Mouse (Mus musculus): ENCODE measurements around the gene Etv6. TPM values are rescaled to one million over a fixed set of nuclear protein-coding genes. Genes with fewer than 3 reads are reported as not detected.

Gene Etv6
- polyA plus RNA-seq, 1 experiment = 20.9 TPM

GRCm38 (mm10) chr6:134293615-134294508 is 258.4 kb downstream of the Etv6 start:
- TF ChIP-seq CTCF (IDR thresholded peaks at IDR 0.05; ENCODE audit: insufficient read depth, low read length) (no peak), POLR2A (IDR thresholded peaks at IDR 0.05; ENCODE audit: borderline replicate concordance, extremely low read depth, low read depth, low read length) (no peak)
- no peak for DNase-seq
- H3K4me1 ChIP-seq (ENCODE audit: control insufficient read depth, insufficient read depth, low read length) = no peaks in the 10 kb centered on the region
- 50% methylated on average over 9 of the region's 9 CpGs for WGBS
- no peak overlapping the region for H3K4me3 ChIP-seq (replicated peaks; ENCODE audit: extremely low read depth, low read depth, low read length)

- DNase-seq = no peak
- WGBS = 55% methylated on average over 13 of the region's 13 CpGs
- H3K4me1 ChIP-seq (ENCODE audit: control insufficient read depth, insufficient read depth, low read length) = no peaks in the 10 kb centered on the region
Measured at GRCm38 (mm10) chr6:134297884-134298619, 262.6 kb downstream of the Etv6 start.

GRCm38 (mm10) chr6:134301951-134302350 is 266.5 kb downstream of the Etv6 start:
- 88% methylated on average over 1 of the region's 1 CpGs for whole genome bisulfite sequencing

More at GRCm38 (mm10) chr6:134297884-134298619, 262.6 kb downstream of the Etv6 start:
- H3K4me3 ChIP-seq (replicated peaks; ENCODE audit: extremely low read depth, low read depth, low read length) = no peak overlapping the region
- TF ChIP-seq POLR2A (IDR thresholded peaks at IDR 0.05; ENCODE audit: borderline replicate concordance, extremely low read depth, low read depth, low read length) = no peak
- peak; percentile 39; the same call in 1 of the 2 replicates for TF ChIP-seq CTCF (IDR thresholded peaks at IDR 0.05; ENCODE audit: insufficient read depth, low read length)

GRCm38 (mm10) chr6:134311346-134311745 is 275.8 kb downstream of the Etv6 start:
- WGBS = 79% methylated on average over 4 of the region's 4 CpGs
- no peak for DNase-seq
- H3K4me3 ChIP-seq (replicated peaks; ENCODE audit: extremely low read depth, low read depth, low read length) = no peak overlapping the region
- H3K4me1 ChIP-seq (ENCODE audit: control insufficient read depth, insufficient read depth, low read length) = no peaks in the 10 kb centered on the region
- no peak for TF ChIP-seq POLR2A (IDR thresholded peaks at IDR 0.05; ENCODE audit: borderline replicate concordance, extremely low read depth, low read depth, low read length)
- no peak for TF ChIP-seq CTCF (IDR thresholded peaks at IDR 0.05; ENCODE audit: insufficient read depth, low read length)

More at GRCm38 (mm10) chr6:134301951-134302350, 266.5 kb downstream of the Etv6 start:
- no peak for TF ChIP-seq CTCF (IDR thresholded peaks at IDR 0.05; ENCODE audit: insufficient read depth, low read length)
- no peak for TF ChIP-seq POLR2A (IDR thresholded peaks at IDR 0.05; ENCODE audit: borderline replicate concordance, extremely low read depth, low read depth, low read length)
- Histone ChIP-seq H3K4me1 (ENCODE audit: control insufficient read depth, insufficient read depth, low read length) (no peaks in the 10 kb centered on the region), H3K4me3 (replicated peaks; ENCODE audit: extremely low read depth, low read depth, low read length) (no peak overlapping the region)
- DNase-seq = no peak

- Histone ChIP-seq H3K4me3 (replicated peaks; ENCODE audit: extremely low read depth, low read depth, low read length) (no peak overlapping the region), H3K4me1 (ENCODE audit: control insufficient read depth, insufficient read depth, low read length) (no peaks in the 10 kb centered on the region)
- WGBS = 76% methylated on average over 8 of the region's 8 CpGs
- no peak for DNase-seq
- TF ChIP-seq POLR2A (IDR thresholded peaks at IDR 0.05; ENCODE audit: borderline replicate concordance, extremely low read depth, low read depth, low read length) (no peak), CTCF (IDR thresholded peaks at IDR 0.05; ENCODE audit: insufficient read depth, low read length) (no peak)
Measured at GRCm38 (mm10) chr6:134312571-134312970, 277.1 kb downstream of the Etv6 start.

- no peak for DNase-seq
- no peaks in the 10 kb centered on the region for H3K4me1 ChIP-seq (ENCODE audit: control insufficient read depth, insufficient read depth, low read length)
- no peak overlapping the region for H3K4me3 ChIP-seq (replicated peaks; ENCODE audit: extremely low read depth, low read depth, low read length)
- no peak for TF ChIP-seq POLR2A (IDR thresholded peaks at IDR 0.05; ENCODE audit: borderline replicate concordance, extremely low read depth, low read depth, low read length)
- TF ChIP-seq CTCF (IDR thresholded peaks at IDR 0.05; ENCODE audit: insufficient read depth, low read length) = no peak
- 87% methylated on average over 13 of the region's 13 CpGs for WGBS
Measured at GRCm38 (mm10) chr6:134317371-134317770, 281.9 kb downstream of the Etv6 start.

Other genes starting within 250 kb of the Etv6 start
- 0.18 TPM in 1 of 2 replicates, not detected in the other for gene Kap, start 181.9 kb upstream of the Etv6 start, polyA plus RNA-seq (2012; rRNA removed)